Mouse (Mus musculus): ENCODE measurements around the gene Opa3.

Gene Opa3

DNA sequence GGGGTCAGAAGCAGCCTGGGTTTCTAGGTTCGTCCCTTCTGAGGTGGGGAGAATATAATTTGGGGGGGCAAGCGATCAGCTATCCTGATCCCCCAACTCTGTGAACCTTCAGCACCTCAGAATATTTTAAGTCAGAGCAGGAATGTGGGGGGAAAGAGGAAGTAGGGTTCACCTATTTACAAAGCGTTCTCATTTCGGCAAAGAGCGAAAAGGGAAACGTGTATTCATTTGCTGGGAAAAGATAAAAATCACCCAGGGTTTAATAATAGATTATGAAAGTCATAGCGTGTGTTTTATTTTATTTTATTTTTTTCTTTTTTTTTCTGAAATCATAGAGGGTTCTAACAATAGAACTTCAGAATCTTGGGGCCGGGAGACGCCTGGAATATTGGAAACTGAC is 13.2 kb upstream of the Opa3 start:
- DNase-seq (ENCODE audit: low read depth): no peak

DNA sequence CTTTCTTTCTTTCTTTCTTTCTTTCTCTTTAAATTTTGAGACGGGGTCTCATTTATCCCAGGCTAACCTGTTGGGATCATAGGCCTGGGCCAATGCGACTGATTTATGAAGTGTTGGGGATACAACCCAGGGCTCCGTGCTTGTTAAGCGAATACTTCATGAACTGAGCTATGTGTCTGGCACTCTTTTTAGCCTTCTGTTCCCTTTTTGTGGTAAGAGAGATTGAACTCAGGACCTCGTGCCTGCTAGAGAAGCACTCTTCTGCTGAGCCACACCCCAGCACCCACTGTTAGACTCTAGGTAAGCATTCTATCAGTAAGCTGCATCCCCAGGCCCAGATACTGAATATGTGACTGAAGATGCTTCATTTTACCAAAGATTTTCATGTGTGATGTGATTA is 10.6 kb upstream of the Opa3 start:
- no peak for DNase-seq (ENCODE audit: low read depth)

DNA sequence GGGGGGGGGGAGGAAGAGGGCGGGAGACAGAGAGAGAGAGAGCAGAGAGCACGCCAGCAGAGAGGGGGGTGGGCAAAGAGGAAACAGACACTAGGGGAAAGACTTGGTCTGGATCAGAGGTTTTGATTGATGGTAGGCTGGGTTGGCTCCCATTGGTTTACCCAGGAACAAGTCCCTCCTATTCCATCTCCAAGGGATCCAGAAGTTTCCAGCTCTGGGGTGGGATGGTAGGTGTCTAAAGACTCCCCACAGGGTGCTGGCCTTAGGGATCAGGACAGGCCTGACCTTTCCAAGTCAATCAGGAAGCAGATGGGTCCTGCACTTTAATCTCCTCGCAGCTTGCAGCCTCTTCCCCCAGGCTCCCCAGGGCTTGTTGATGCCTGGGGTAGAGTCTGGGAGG is 10.2 kb upstream of the Opa3 start:
- no peak for DNase-seq (ENCODE audit: low read depth)

DNA sequence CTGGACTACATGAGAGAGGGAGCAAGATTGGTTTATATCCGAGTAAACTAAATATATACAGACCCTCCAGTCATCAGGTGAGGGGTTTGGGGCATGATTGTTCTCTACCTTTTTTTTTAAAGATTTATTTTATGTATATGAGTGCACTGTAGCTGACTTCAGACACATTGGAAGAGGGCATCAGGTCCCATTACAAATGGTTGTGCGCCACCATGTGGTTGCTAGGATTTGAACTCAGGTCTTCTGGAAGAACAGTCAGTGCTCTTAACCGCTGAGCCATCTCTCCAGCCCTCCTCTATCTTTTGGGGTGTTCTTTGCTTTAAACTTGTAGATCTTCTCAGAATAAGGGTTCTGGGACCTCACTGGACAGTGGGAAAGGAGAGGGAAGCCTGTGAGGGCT is 8.1 kb upstream of the Opa3 start:
- DNase-seq (ENCODE audit: low read depth): peak; percentile 26

DNA sequence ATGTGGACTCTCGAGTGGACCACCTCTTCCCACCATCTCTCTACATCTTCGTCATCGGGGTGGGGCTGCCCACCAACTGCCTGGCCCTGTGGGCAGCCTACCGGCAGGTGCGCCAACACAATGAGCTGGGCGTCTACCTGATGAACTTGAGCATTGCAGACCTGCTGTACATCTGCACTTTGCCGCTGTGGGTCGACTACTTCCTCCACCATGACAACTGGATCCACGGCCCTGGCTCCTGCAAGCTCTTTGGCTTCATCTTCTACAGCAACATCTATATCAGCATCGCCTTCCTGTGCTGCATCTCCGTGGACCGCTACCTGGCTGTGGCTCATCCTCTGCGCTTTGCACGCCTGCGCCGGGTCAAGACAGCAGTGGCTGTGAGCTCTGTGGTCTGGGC is 5.9 kb upstream of the Opa3 start:
- DNase-seq (ENCODE audit: low read depth): no peak

DNA sequence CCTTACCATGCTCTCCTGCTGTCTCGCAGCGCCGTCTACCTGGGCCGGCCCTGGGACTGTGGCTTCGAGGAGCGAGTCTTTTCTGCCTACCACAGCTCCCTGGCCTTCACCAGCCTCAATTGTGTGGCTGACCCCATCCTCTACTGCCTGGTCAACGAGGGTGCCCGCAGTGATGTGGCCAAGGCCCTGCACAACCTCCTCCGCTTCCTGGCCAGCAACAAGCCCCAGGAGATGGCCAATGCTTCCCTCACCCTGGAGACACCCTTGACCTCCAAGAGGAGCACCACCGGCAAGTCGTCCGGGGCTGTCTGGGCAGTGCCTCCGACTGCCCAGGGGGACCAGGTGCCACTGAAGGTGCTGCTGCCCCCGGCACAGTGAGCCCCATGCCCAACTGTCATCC is 5.3 kb upstream of the Opa3 start:
- DNase-seq (ENCODE audit: low read depth): no peak

DNA sequence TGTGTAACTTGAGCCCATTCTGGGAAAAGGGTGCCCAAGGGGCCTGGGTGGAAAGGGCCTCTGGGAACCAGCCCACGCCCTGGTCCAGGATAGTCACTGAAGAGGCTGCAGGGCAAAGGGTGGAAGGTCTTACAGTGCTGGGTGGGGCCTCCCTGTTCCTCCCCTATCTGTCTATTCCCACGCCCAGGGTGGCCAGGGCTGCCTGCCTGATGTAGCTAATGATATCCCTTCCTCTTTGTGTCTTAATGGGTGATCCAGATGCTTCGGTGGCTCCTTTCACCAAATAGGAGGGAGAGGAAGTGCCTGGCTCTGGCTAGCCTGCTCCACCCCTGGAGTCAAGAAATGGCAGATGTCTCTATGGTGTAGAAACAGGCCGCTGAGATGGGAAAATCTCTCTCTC is 3.2 kb upstream of the Opa3 start:
- DNase-seq (ENCODE audit: low read depth): no peak

DNA sequence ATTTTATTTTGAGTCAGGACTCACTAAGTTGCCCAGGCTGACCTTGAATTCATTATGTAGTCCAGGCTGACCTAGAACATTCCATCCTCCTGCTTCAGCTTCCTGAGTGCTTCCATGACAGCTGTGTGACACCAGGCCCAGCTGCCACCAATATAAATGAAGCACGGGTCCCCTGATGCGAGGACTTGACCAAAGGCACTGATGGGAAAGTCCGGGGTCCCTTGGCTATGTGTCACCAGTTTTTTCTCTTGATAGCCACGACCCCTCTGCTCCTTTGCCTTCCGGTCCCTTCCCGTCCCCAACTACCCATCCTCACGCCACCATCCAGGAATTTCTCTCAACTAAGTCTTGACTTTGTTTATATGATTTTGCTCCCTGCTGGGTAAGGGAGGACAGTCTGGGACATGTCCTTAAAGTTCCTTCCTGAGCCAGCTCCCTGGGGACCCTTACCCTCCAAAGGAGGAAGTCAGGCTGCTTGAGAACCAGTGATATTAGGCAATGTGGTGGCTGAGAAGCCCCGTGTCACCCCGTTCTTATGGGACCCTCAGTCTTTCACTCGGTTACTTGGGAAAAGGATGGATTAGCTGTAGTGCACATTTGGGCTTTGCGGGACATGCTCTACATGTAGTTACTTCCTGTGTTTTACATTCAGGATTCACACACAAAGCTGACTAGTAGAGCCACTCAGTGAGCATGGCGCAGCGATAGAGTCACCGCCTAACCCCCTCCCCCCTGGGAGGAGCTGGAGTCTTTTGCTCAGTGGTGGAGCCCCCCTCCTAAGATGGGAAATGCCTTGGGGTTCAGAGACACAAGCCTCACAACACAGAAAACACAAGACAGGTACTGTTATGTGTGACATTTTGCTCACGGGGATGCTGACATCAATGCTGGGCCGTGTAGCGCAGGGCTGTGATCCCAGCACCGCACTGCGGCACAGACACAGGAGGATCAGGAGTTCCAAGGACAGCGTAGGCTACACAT is 1.0 kb upstream of the Opa3 start:
- DNase-seq (ENCODE audit: low read depth): peak; percentile 78

DNA sequence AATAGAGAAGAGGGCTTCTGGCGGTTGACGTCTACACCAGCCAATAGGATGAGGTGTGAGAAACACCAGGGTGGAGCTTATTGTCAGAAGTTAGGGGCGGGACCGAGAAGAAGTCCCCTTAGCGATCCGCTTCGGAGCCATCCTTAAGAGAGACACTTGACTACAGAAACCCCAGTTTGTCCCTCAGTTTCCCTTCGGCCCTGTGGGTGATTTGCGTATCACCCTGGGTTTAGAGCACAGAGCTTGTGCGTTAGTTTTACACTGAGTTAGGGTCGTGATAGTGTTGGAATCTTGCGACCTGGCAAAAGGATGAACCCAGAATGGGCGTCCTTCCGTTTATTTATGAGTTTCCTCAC is 637 bp downstream of the Opa3 start:
- DNase-seq (ENCODE audit: low read depth): no peak

DNA sequence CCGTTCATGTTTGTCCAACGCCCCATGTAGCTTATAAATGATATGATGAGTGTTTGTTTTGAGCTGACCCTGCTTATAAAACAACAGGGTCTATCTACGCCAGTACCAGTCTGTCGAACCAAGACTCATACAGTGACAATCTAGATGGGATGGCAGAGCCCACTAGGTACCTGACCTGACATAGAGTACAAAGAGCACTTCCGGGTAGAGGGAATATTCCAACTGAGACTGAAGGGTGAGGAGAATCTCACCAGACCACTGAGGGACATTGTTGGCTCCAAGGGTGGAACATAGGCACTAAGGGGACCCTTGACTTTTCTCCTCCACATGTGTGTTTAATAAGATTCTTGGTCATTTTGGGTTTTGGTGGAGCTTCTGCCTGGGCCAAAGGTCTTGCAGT is 1.3 kb downstream of the Opa3 start:
- DNase-seq (ENCODE audit: low read depth): no peak

DNA sequence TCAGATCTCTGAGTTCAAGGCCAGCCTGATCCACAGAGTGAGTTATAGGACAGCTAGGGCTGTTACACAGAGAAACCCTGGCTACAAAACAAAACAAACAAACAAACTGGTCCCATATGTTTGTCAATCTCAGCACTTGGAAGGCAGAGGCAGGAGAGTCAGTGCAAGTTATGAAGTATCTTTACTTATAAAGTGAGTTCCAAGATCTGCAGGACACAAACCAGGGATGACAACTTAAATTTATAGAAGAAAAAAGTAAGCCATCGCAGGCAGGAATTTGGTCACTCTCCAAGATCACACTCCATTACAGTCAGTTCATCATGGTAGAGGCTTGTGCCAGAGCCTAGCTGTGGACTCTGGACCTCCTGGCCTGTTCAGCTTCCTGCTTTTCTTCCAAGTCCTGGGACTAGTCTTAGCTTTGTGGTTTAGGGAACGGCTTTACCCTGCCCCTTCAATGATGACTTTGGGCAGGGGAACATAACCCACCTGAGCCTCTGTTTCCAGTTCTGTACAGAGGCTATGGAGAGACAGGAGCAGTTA is 2.0 kb downstream of the Opa3 start:
- no peak for DNase-seq (ENCODE audit: low read depth)

DNA sequence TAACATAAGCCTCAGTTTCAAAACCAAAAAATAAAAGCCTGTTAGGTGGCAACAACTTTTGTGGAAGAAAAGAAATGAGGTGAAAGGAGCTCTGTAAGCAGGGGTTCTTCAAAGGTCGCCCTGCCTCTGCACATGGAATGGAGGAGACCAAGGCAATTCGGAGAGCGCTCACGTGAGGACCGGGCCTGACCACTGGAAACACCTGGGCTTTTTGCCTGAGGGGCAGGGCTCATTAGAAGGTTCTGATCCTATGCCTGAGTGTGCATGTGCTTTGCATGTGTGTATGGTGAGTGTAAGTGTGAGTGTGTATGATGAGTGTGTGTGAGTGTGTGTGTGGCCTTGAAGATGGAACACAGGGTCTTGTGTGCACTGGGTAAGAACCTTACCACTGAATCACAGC is 2.8 kb downstream of the Opa3 start:
- no peak for DNase-seq (ENCODE audit: low read depth)

DNA sequence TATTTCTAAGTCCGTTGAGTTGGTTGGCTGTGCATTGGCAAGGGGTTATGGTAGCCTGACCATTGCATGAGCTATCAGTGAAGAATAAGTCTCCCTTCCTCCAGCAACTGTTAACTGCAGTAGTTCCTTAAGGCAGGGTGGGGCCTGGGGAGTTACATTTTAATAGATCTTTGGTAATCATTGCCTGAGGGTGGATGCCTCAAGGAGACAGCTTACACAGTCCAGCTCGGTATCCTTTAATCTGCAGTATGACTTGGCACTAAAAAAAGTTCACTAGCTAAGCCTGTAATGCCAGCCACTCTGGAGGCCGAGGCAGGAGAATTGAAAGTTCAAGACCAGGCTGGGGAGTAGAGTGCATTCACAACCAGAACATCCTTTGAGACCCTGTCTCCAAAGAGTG is 3.7 kb downstream of the Opa3 start:
- no peak for DNase-seq (ENCODE audit: low read depth)

DNA sequence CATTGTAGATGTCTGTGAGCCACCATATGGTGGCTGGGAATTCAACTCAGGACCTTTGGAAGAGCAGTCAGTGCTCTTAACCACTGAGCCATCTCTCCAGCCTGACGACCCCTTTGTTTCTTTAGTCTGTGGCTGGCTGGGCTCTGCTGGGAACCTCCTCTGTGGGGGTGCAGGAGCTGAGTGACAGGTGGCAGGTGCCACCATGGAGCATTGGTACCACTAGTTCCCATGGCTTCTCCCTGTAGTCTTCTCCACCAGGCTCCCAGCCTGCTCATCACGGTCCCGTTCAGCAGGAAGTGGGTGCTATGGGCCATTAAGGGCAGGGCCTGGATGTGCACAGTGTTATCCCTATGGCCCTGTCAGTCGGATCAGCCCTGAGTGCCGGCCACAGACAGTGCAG is 6.5 kb downstream of the Opa3 start:
- DNase-seq (ENCODE audit: low read depth): no peak

DNA sequence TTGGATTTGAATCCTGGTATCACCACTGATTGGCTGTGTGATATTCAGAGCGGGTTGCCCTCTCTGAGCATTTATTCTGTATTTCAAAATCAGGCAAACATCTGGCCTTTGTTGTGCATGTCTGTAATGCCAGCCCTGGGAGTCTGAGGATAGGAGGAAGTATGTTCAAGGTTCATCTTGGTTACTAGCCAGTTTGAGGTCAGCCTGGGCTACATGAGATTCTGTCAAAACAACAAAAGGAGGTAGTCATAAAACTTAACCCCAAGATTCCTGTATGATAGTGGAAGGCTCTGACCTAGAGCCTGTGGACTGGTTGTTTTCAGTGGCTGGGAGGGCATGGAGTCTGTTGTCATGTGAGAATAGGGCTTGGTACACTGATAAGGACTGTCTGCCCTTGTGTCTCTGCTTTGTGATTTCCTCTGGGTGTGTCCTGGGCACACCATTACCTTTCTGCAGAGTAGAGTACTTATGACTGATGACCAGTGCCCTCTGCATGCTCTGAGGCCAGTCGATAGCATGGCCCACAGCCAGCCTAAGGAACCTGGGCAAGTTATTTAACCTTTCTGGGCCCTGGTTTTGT is 7.0 kb downstream of the Opa3 start:
- no peak for DNase-seq (ENCODE audit: low read depth)

DNA sequence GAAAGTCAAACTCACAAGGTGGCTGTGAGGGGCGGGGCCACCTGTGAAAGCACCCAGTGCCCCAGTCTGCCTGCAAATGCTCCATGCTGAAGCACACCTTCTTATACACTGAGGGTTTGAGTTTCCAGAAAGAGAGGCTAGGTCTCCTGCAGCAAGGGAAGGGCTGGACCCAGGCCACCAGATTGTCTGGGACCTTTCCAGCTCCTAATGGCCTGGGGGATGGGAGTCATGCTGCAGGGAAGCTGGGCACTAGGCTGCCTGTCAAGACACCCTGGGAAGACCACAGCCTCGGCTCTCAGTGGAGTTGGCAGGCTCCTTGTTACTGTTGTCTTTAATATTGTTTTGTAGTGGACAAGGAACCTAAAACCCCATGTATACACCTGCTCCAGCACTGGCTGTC is 8.3 kb downstream of the Opa3 start:
- DNase-seq (ENCODE audit: low read depth): no peak

DNA sequence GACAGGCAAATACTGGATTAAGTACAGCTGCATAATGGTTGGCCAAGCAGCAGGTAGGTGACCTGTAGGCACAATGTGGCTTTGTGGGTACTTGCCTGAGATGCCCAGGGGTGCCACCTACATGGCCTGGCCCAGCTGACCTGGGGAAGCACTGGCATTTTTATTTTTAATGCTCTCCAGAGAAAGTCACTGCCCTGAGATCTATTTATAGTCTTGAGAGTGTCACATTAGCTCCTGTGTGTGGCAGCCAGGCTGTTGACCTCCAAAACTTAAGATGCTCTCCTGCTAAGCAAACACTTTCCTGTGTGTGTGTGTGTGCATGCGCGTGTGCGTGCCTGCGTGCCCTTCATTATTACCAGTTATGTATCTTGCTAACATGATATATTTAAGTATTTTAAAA is 10.2 kb downstream of the Opa3 start:
- DNase-seq (ENCODE audit: low read depth): no peak

DNA sequence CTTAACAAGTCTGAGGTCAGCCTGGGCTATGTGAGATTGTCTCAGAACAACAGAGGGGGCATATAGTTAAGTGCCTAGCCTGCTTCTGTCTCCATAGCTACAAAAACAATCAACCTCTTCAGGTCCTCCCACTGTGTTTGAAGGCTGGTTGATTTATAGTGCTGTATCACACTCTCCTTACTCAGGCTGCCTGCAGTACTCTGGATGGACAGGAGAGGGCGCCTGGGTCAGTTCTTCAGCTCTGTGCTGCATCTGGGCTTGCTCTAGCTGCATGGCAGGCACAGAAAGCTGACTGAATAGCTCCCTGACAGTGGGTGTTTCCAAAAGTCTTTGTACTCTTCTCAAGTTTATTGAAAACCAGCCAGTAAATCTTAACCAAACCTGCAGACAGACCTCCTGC is 11.3 kb downstream of the Opa3 start:
- peak; percentile 96 for DNase-seq (ENCODE audit: low read depth)

DNA sequence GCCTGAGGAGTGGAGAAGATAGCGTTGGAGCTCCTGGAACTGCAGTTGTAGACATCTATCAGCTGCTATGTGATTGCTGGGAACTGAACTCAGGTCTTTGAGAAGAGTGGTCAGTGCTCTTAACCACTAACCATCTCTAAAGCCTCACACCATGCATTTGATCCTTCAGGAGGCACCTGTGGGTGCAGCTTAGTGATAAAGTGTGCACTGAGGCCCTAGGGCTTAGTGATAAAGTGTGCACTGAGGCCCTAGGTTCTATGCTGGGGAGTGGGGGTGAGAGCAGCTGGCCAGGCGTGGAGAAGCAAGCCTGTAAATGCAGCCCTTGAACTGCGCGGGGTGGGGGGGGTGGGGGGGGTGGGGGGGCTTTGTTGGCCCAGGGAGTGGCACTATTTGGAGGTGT is 11.9 kb downstream of the Opa3 start:
- DNase-seq (ENCODE audit: low read depth): no peak

DNA sequence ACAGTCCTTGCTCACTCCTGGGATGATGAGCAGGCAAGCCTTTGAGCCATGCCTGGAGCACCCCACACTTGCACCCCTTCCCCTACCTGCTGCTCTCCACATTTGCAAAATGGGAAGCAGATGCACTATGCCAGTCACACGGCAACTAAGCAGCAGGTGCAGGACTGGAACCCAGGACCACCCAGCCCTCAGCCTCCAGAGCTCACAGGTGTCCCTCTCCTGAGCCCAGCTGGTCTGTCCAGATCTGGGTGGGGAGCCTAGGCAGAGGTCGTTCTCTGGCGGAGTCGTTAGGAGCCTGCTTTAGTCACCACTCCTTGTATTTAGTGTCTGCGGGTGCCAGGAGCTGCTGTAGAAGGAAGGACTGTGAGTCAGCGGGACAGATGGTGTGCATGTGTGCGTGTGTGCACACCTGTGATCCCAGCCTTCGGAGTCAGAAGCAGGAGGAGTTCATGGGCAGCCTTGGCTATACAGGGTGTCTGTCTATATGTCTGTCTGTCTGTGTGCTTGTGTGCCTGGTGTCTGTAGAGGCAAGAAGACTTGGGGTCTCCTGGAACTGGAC is 12.8 kb downstream of the Opa3 start:
- DNase-seq (ENCODE audit: low read depth): no peak

DNA sequence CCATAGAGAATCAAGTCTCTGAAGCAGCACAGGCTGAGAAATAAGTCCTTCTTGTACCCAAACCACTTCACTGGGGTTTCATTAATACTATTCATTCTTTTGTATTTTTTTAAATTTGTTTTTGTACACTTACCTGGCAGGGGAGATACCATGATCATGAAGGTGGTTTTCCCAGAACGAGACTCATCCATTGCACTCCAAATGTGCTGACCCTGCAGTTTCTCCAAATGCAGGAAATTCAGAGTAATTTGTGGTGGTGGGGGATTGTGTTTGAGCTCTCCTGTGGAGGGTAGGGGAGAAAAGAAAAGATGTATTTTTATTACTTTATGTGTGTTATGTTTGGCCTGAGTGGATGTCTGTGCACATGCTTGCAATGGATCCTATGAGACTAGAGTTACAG is 13.9 kb downstream of the Opa3 start:
- no peak for DNase-seq (ENCODE audit: low read depth)

DNA sequence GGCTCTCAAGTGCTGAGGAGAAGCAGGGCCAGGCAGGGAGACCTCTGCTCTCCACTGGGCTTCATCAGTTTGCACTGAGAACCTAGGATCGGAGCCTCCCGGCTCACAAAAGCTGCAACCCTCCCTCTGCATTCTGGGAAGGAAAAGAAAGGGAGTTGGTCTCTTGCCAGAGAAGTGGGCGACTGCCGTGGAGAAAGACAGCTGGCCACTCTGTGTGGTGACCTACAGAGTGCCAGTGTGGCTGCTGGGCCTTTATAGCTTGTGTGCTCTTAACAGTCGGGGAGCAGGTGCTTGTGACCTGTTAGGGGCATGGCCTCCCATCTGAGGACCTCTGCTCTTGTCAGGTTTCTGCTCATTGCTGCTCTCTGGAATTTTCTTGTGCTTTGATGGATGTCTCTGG is 15.7 kb downstream of the Opa3 start:
- no peak for DNase-seq (ENCODE audit: low read depth)

DNA sequence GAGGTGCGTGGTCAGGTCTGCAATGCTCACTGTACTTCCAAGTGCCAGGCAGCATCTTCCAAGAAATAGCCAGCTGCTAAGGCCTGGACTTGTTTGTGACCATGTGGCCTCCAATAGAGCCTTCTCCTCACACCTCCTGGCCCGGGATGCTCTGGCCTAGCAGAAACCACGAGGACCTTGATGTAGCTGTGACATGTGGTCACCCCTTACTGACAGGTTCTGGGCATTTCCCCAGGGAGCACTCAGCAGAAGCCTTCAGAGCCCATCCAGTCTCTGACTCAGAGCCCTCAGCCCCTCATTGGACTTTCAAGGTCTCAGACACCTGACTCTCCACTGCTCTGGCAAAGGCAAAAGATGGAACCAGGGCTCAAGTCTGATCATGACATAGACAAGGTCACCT is 16.9 kb downstream of the Opa3 start:
- no peak for DNase-seq (ENCODE audit: low read depth)
